Mouse (Mus musculus): ENCODE data around the gene Gm19935. TPM values are rescaled to one million over a fixed set of nuclear protein-coding genes. Genes with fewer than 3 reads are reported as not detected.

Gm19935 gene
- polyA plus RNA-seq, 1 experiment from 2014 or later: not detected

DNA sequence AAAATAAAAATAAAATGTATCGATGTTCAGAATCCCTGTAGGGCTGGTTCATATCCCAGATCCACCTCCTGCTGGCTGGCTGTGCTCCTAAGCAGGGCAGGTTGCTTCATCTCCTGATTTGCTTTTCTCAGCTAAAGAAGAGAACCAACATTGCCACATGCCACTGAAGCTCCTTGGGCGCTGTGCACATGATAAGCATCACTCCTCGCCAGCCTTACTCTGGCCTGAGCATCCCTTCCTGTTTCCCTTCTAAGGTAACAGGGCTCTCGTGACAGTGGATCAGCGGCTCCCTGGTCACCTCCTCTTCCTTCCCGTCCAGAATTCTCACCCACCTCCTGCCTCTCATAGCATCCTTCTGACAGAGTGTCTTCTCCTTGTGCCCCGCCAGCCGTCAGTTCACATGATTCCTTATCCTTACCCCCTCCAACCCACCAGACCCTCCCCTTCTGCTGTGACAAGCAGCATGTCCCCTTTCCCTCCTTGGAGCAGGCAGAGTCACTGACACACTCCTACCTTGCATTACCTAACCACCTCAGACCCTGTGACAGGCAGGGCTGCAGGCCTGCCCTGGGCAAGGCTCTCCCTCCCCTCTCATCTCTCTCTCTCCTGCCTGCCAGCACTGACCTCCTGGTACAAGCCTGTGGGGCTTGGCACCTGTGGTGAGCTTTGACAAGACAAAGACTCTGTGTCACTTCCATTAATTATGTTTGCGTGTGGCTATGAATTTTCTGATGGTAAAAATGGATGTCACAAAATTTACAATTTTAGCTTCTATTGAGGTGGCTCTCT is 27.2 kb upstream of the Gm19935 start:
- H3K27ac ChIP-seq: no peak overlapping the region
- ATAC-seq (ENCODE audit: insufficient read depth, low FRiP score, low read depth): no peak
- no peak overlapping the region for H3K4me3 ChIP-seq (replicated peaks)
- peaks cover 3% of the 10 kb centered on the region; the same call in 1 of the 2 replicates for H3K4me1 ChIP-seq
- no peaks in the 10 kb centered on the region for H3K27me3 ChIP-seq (replicated peaks)
- no peak overlapping the region for H3K4me2 ChIP-seq
- no peak overlapping the region for H3K9ac ChIP-seq
- H3K9me3 ChIP-seq: no peaks in the 10 kb centered on the region
- 80% methylated on average over 9 of the region's 9 CpGs for WGBS
- H3K36me3 ChIP-seq: no peaks in the 10 kb centered on the region

DNA sequence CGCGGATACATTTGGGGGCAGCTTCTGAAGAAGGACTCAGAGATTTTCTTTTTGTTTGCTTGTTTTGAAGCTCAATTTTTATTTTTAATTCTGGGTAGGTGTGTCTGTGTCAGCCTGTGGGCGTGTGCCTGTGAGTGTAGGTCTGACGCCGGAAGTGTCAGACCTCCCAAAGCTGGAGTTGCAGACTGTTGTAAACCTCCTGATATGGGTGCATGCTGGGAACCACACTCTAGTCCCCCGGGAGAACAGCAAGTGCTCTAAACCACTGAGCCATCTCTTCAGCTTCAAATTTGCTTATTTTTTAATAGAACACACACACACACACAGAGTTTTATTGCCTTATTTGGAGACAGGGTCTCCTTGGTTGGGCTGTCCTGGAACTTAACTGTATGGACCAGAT is 25.9 kb upstream of the Gm19935 start:
- no peaks in the 10 kb centered on the region for H3K36me3 ChIP-seq
- ATAC-seq (ENCODE audit: insufficient read depth, low FRiP score, low read depth): no peak
- no peak overlapping the region for H3K4me2 ChIP-seq
- H3K9ac ChIP-seq: no peak overlapping the region
- H3K4me3 ChIP-seq (replicated peaks): no peak overlapping the region
- 84% methylated on average over 6 of the region's 6 CpGs for WGBS
- peaks cover 3% of the 10 kb centered on the region; the same call in 1 of the 2 replicates for H3K4me1 ChIP-seq
- no peaks in the 10 kb centered on the region for H3K27me3 ChIP-seq (replicated peaks)
- no peak overlapping the region for H3K27ac ChIP-seq
- H3K9me3 ChIP-seq: no peaks in the 10 kb centered on the region

GRCm38 (mm10) chr8:90841321-90841720 is 24.1 kb upstream of the Gm19935 start:
- no peak overlapping the region for H3K9ac ChIP-seq
- H3K27ac ChIP-seq: 0 out of 2 replicates have a peak overlapping the region, but pooled peaks have one; percentile 16
- no peak overlapping the region for H3K4me2 ChIP-seq
- no peaks in the 10 kb centered on the region for H3K36me3 ChIP-seq
- no peaks in the 10 kb centered on the region for H3K27me3 ChIP-seq (replicated peaks)
- ATAC-seq (ENCODE audit: insufficient read depth, low FRiP score, low read depth): no peak
- H3K9me3 ChIP-seq: no peaks in the 10 kb centered on the region
- peaks cover 3% of the 10 kb centered on the region; the same call in 1 of the 2 replicates for H3K4me1 ChIP-seq
- WGBS: 69% methylated on average over 13 of the region's 13 CpGs
- H3K4me3 ChIP-seq (replicated peaks): no peak overlapping the region

GRCm38 (mm10) chr8:90839725-90840714 is 22.8 kb upstream of the Gm19935 start:
- Histone ChIP-seq H3K4me2 (no peak overlapping the region), H3K4me3 (replicated peaks) (no peak overlapping the region), H3K27me3 (replicated peaks) (no peaks in the 10 kb centered on the region), H3K27ac (0 out of 2 replicates have a peak overlapping the region, but pooled peaks have one; percentile 21), H3K9ac (no peak overlapping the region), H3K4me1 (peaks cover 3% of the 10 kb centered on the region; the same call in 1 of the 2 replicates), H3K9me3 (no peaks in the 10 kb centered on the region), H3K36me3 (no peaks in the 10 kb centered on the region)
- WGBS: 57% methylated on average over 11 of the region's 11 CpGs
- ATAC-seq (ENCODE audit: insufficient read depth, low FRiP score, low read depth): peak; percentile 45; the same call in 1 of the 2 replicates

GRCm38 (mm10) chr8:90837440-90837839 is 20.2 kb upstream of the Gm19935 start:
- H3K9me3 ChIP-seq: no peaks in the 10 kb centered on the region
- 91% methylated on average over 6 of the region's 6 CpGs for WGBS
- no peaks in the 10 kb centered on the region for H3K27me3 ChIP-seq (replicated peaks)
- peaks cover 3% of the 10 kb centered on the region; the same call in 1 of the 2 replicates for H3K4me1 ChIP-seq
- H3K9ac ChIP-seq: no peak overlapping the region
- no peak overlapping the region for H3K4me2 ChIP-seq
- H3K36me3 ChIP-seq: no peaks in the 10 kb centered on the region
- no peak overlapping the region for H3K27ac ChIP-seq
- no peak overlapping the region for H3K4me3 ChIP-seq (replicated peaks)
- ATAC-seq (ENCODE audit: insufficient read depth, low FRiP score, low read depth): no peak

DNA sequence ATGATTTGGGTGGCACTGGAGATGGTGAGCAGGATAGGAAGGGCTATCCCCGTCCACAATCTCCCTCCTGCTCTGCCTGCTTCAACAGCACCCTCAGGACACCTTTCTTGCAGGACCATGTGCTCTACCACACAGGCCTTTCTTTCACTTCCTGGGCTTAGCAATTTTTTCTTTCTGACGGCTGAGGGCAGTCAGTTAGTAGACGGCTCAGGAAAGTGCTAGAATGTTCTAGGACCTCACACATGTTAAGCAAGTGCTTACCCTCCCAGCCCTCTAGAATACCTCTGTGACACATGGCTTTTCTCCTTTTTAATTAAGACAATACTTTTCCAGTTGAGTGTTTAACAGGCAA is 17.1 kb upstream of the Gm19935 start:
- H3K27ac ChIP-seq: no peak overlapping the region
- no peak overlapping the region for H3K4me3 ChIP-seq (replicated peaks)
- WGBS: 69% methylated on average over 3 of the region's 3 CpGs
- no peaks in the 10 kb centered on the region for H3K36me3 ChIP-seq
- H3K9ac ChIP-seq: no peak overlapping the region
- no peak overlapping the region for H3K4me2 ChIP-seq
- H3K9me3 ChIP-seq: no peaks in the 10 kb centered on the region
- H3K27me3 ChIP-seq (replicated peaks): no peaks in the 10 kb centered on the region
- H3K4me1 ChIP-seq: 0 out of 2 replicates have a peak, but pooled peaks cover 3% of the 10 kb centered on the region
- ATAC-seq (ENCODE audit: insufficient read depth, low FRiP score, low read depth): no peak

- H3K36me3 ChIP-seq: no peaks in the 10 kb centered on the region
- no peak overlapping the region for H3K27ac ChIP-seq
- no peak for ATAC-seq (ENCODE audit: insufficient read depth, low FRiP score, low read depth)
- no peak overlapping the region for H3K4me3 ChIP-seq (replicated peaks)
- WGBS: 62% methylated on average over 6 of the region's 6 CpGs
- H3K4me2 ChIP-seq: no peak overlapping the region
- H3K4me1 ChIP-seq: 0 out of 2 replicates have a peak, but pooled peaks cover 3% of the 10 kb centered on the region
- H3K9ac ChIP-seq: no peak overlapping the region
- no peaks in the 10 kb centered on the region for H3K27me3 ChIP-seq (replicated peaks)
- H3K9me3 ChIP-seq: no peaks in the 10 kb centered on the region
These were observed 16.6 kb upstream of the Gm19935 start for GRCm38 (mm10) chr8:90833628-90834320.

DNA sequence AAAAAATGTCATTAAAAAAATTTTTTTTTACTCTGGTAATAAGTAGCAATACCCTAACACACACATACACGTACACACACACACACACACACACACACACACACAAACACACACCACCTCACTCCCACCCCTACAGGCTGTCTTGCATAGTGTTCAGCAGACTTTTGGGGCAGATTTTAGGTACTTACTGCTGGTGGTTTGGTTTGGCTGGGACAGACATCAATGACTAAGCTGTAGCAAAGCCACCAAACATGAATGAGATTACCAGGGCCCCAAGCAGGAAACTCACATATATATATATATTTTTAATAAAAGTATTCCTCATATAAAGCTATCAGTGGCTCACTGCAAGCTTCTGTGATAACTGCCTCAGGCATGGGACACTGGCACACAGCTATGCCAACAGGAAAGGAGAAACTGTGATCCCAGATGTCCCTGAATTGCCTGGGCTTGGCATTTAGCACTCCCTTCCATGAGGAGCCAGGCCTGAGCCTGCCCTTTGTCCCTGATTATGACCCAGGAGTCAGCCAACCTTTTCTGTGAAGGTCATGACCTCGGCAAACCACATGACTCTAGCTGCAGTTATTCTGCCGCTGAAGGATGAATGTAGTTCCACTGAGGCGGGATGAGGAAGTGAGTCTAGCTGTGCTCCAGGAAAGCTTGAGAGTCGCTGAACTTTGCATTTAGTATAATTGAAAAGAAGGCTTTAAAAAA is 15.5 kb upstream of the Gm19935 start:
- H3K9ac ChIP-seq: no peak overlapping the region
- H3K4me3 ChIP-seq (replicated peaks): no peak overlapping the region
- H3K27me3 ChIP-seq (replicated peaks): no peaks in the 10 kb centered on the region
- 68% methylated on average over 5 of the region's 5 CpGs for WGBS
- no peak for ATAC-seq (ENCODE audit: insufficient read depth, low FRiP score, low read depth)
- no peaks in the 10 kb centered on the region for H3K9me3 ChIP-seq
- no peak overlapping the region for H3K4me2 ChIP-seq
- H3K36me3 ChIP-seq: no peaks in the 10 kb centered on the region
- H3K4me1 ChIP-seq: peaks cover 9% of the 10 kb centered on the region; the same call in 1 of the 2 replicates
- H3K27ac ChIP-seq: no peak overlapping the region

DNA sequence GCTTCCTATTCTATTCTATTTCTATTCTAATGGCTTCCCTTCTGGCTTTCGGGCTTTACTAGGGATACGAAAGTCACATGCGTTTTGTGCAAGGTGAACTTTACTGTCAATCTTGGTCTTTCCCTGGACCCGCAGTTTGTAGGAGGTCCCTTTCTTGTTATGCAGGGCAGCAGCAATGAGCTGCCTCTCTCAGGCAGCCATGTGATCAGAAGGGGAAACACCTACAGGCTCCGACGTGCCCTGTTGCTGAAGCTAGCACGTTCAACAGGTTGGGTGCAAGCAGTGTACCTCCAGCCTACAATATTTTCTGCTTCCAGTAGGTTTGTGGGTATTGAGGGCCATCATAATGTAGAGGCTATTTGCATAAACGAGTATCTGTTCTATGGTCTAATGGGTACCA is 13.8 kb upstream of the Gm19935 start:
- Histone ChIP-seq H3K27me3 (replicated peaks) (no peaks in the 10 kb centered on the region), H3K4me2 (no peak overlapping the region), H3K27ac (no peak overlapping the region), H3K4me3 (replicated peaks) (no peak overlapping the region), H3K9me3 (no peaks in the 10 kb centered on the region), H3K36me3 (no peaks in the 10 kb centered on the region), H3K4me1 (peaks cover 9% of the 10 kb centered on the region; the same call in 1 of the 2 replicates), H3K9ac (no peak overlapping the region)
- 60% methylated on average over 8 of the region's 8 CpGs for WGBS
- no peak for ATAC-seq (ENCODE audit: insufficient read depth, low FRiP score, low read depth)

DNA sequence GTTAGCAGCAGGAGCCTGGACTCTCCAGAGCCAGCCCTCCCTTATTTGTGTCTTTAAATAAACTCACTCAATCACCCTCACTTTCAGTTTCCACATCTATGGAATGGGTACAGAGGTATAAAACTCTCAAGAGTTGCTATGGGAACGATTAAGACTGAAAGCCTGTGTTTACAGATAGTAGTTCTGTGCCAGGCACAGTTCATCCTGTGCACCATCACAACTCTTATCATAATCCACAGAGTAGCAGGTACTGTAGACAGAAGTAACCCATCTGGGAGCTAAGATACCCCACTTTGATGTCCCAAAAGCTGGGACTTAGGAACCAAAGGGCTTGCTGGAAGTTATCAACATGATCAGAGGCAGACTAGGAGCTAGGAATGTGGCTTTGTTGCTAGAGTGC is 12.6 kb upstream of the Gm19935 start:
- 55% methylated on average over 1 of the region's 1 CpGs for WGBS
- Histone ChIP-seq H3K9me3 (no peaks in the 10 kb centered on the region), H3K4me1 (peaks cover 9% of the 10 kb centered on the region; the same call in 1 of the 2 replicates), H3K4me3 (replicated peaks) (peak overlapping the region; percentile 57; the same call in 1 of the 2 replicates), H3K4me2 (peak overlapping the region; percentile 81), H3K27me3 (replicated peaks) (no peaks in the 10 kb centered on the region), H3K36me3 (no peaks in the 10 kb centered on the region), H3K9ac (no peak overlapping the region), H3K27ac (no peak overlapping the region)
- no peak for ATAC-seq (ENCODE audit: insufficient read depth, low FRiP score, low read depth)

Measured in stomach, embryonic 15.5 days (tissue).